Mouse (Mus musculus): ENCODE measurements at regions not wholly inside any gene's neighbourhood (a gene's known extent, or its start where the extent isn't known, plus 50 kb on each side); places are given as distances from the start of the nearest gene placed in this dataset.

- no peak for TF ChIP-seq CTCF (IDR thresholded peaks at IDR 0.05)
- no peaks in the 10 kb centered on the region for H3K36me3 ChIP-seq (ENCODE audit: insufficient read depth, low read length)
- no peak overlapping the region for H3K27ac ChIP-seq (ENCODE audit: low read depth, low read length)
- no peak overlapping the region for H3K4me3 ChIP-seq (ENCODE audit: low read depth, low read length)
- H3K9me3 ChIP-seq (ENCODE audit: low read length) = no peaks in the 10 kb centered on the region
- H3K4me1 ChIP-seq (ENCODE audit: insufficient read depth, low read length) = no peaks in the 10 kb centered on the region
- WGBS = 84% methylated on average over 10 of the region's 10 CpGs
- H3K27me3 ChIP-seq (ENCODE audit: insufficient read depth, low read length) = no peaks in the 10 kb centered on the region
- H3K9ac ChIP-seq (replicated peaks; ENCODE audit: low read length, poor library complexity, severe bottlenecking) = no peak overlapping the region
- ATAC-seq (ENCODE audit: low FRiP score) (no peak), DNase-seq (ENCODE audit: low spot score) (no peak)
- H3K4me2 ChIP-seq (ENCODE audit: low read depth, low read length, poor library complexity, severe bottlenecking) = no peak overlapping the region
These were observed 99.4 kb upstream of the Smim15 start for GRCm38 (mm10) chr13:107944831-107945230.

GRCm38 (mm10) chr13:107942979-107943378, 101.3 kb upstream of the Smim15 start:
- no peak overlapping the region for H3K27ac ChIP-seq (ENCODE audit: low read depth, low read length)
- DNase-seq (ENCODE audit: low spot score) (no peak), ATAC-seq (ENCODE audit: low FRiP score) (no peak)
- H3K4me2 ChIP-seq (ENCODE audit: low read depth, low read length, poor library complexity, severe bottlenecking) = no peak overlapping the region
- no peaks in the 10 kb centered on the region for H3K9me3 ChIP-seq (ENCODE audit: low read length)
- H3K36me3 ChIP-seq (ENCODE audit: insufficient read depth, low read length) = no peaks in the 10 kb centered on the region
- no peak for TF ChIP-seq CTCF (IDR thresholded peaks at IDR 0.05)
- 89% methylated on average over 4 of the region's 4 CpGs for WGBS
- no peaks in the 10 kb centered on the region for H3K4me1 ChIP-seq (ENCODE audit: insufficient read depth, low read length)
- no peak overlapping the region for H3K4me3 ChIP-seq (ENCODE audit: low read depth, low read length)
- H3K9ac ChIP-seq (replicated peaks; ENCODE audit: low read length, poor library complexity, severe bottlenecking) = no peak overlapping the region
- H3K27me3 ChIP-seq (ENCODE audit: insufficient read depth, low read length) = no peaks in the 10 kb centered on the region

- Histone ChIP-seq H3K4me3 (ENCODE audit: low read depth, low read length) (no peak overlapping the region), H3K9me3 (ENCODE audit: low read length) (no peaks in the 10 kb centered on the region), H3K27me3 (ENCODE audit: insufficient read depth, low read length) (no peaks in the 10 kb centered on the region), H3K27ac (ENCODE audit: low read depth, low read length) (no peak overlapping the region), H3K9ac (replicated peaks; ENCODE audit: low read length, poor library complexity, severe bottlenecking) (no peak overlapping the region), H3K4me1 (ENCODE audit: insufficient read depth, low read length) (no peaks in the 10 kb centered on the region), H3K36me3 (ENCODE audit: insufficient read depth, low read length) (no peaks in the 10 kb centered on the region), H3K4me2 (ENCODE audit: low read depth, low read length, poor library complexity, severe bottlenecking) (no peak overlapping the region)
- ATAC-seq (ENCODE audit: low FRiP score) = no peak
- DNase-seq (ENCODE audit: low spot score) = no peak
- no peak for TF ChIP-seq CTCF (IDR thresholded peaks at IDR 0.05)
- 65% methylated on average over 11 of the region's 11 CpGs for WGBS
These were observed 101.8 kb upstream of the Smim15 start for GRCm38 (mm10) chr13:107942297-107942962.

- H3K4me2 ChIP-seq (ENCODE audit: low read depth, low read length, poor library complexity, severe bottlenecking) = no peak overlapping the region
- no peaks in the 10 kb centered on the region for H3K36me3 ChIP-seq (ENCODE audit: insufficient read depth, low read length)
- H3K27me3 ChIP-seq (ENCODE audit: insufficient read depth, low read length) = no peaks in the 10 kb centered on the region
- DNase-seq (ENCODE audit: low spot score) = peak; percentile 65
- H3K9ac ChIP-seq (replicated peaks; ENCODE audit: low read length, poor library complexity, severe bottlenecking) = no peak overlapping the region
- no peak overlapping the region for H3K27ac ChIP-seq (ENCODE audit: low read depth, low read length)
- no peak for ATAC-seq (ENCODE audit: low FRiP score)
- WGBS = 55% methylated on average over 15 of the region's 15 CpGs
- no peaks in the 10 kb centered on the region for H3K4me1 ChIP-seq (ENCODE audit: insufficient read depth, low read length)
- H3K4me3 ChIP-seq (ENCODE audit: low read depth, low read length) = no peak overlapping the region
- no peaks in the 10 kb centered on the region for H3K9me3 ChIP-seq (ENCODE audit: low read length)
- TF ChIP-seq CTCF (IDR thresholded peaks at IDR 0.05) = no peak
These were observed 104.2 kb upstream of the Smim15 start for GRCm38 (mm10) chr13:107939916-107940646.

GRCm38 (mm10) chr13:107935611-107936010, 108.6 kb upstream of the Smim15 start:
- no peak for ATAC-seq (ENCODE audit: low FRiP score)
- Histone ChIP-seq H3K4me2 (ENCODE audit: low read depth, low read length, poor library complexity, severe bottlenecking) (no peak overlapping the region), H3K36me3 (ENCODE audit: insufficient read depth, low read length) (no peaks in the 10 kb centered on the region), H3K4me1 (ENCODE audit: insufficient read depth, low read length) (no peaks in the 10 kb centered on the region; the same call in 1 of the 2 replicates), H3K4me3 (ENCODE audit: low read depth, low read length) (no peak overlapping the region), H3K27me3 (ENCODE audit: insufficient read depth, low read length) (no peaks in the 10 kb centered on the region; the same call in 1 of the 2 replicates), H3K27ac (ENCODE audit: low read depth, low read length) (no peak overlapping the region), H3K9ac (replicated peaks; ENCODE audit: low read length, poor library complexity, severe bottlenecking) (no peak overlapping the region), H3K9me3 (ENCODE audit: low read length) (no peaks in the 10 kb centered on the region)
- 53% methylated on average over 12 of the region's 12 CpGs for WGBS
- no peak for DNase-seq (ENCODE audit: low spot score)
- TF ChIP-seq CTCF (IDR thresholded peaks at IDR 0.05) = no peak

- WGBS = 63% methylated on average over 11 of the region's 11 CpGs
- no peak for ATAC-seq (ENCODE audit: low FRiP score)
- Histone ChIP-seq H3K4me3 (ENCODE audit: low read depth, low read length) (no peak overlapping the region), H3K4me2 (ENCODE audit: low read depth, low read length, poor library complexity, severe bottlenecking) (no peak overlapping the region), H3K27me3 (ENCODE audit: insufficient read depth, low read length) (no peaks in the 10 kb centered on the region; the same call in 1 of the 2 replicates), H3K27ac (ENCODE audit: low read depth, low read length) (no peak overlapping the region), H3K4me1 (ENCODE audit: insufficient read depth, low read length) (no peaks in the 10 kb centered on the region; the same call in 1 of the 2 replicates), H3K9me3 (ENCODE audit: low read length) (no peaks in the 10 kb centered on the region), H3K36me3 (ENCODE audit: insufficient read depth, low read length) (no peaks in the 10 kb centered on the region), H3K9ac (replicated peaks; ENCODE audit: low read length, poor library complexity, severe bottlenecking) (no peak overlapping the region)
- TF ChIP-seq CTCF (IDR thresholded peaks at IDR 0.05) = no peak
- DNase-seq (ENCODE audit: low spot score) = no peak
These were observed 109.6 kb upstream of the Smim15 start for GRCm38 (mm10) chr13:107934691-107935090.

All from midbrain, postnatal 0 days (tissue).